Mouse (Mus musculus) E14TG2a.4 (cell line): ENCODE measurements at regions not wholly inside any gene's neighbourhood (a gene's known extent, or its start where the extent isn't known, plus 50 kb on each side); places are given as distances from the start of the nearest gene placed in this dataset.

Experiments
- CTCF ChIP-seq: conservative IDR thresholded peaks from 2 replicates; pipeline ENCODE4 v1.5.1; 2014; ENCODE audit warnings: low read length
- NANOG ChIP-seq: IDR thresholded peaks from 2 replicates; pipeline ENCODE4 v1.6.1; 2014; ENCODE audit warnings: borderline replicate concordance, low read length, mixed read lengths

GRCm38 (mm10) chr13:71210658-71211251 is 369.1 kb upstream of the Adamts16 start:
- TF ChIP-seq NANOG = no peak
- TF ChIP-seq CTCF = no peak
